In the genomic region with DNA sequence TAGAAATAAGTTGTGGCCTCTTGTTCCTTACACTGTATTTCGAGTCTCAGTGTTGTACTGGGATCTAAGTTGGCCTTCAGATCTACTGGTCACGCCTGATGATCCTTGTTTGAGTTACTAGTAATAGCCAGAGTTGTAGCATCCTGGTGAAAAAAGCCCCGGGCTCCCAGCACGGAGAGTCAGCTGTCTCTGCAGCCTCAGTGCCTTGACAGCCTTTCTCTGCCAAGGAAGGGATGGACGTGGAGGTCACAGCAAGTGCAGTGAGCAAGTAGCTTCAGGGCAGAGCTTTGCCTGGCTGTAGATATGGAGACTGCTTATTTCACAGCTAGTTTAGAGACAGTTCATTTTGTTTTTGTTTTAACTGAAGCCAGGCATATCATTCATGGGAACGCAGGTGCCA, we compare ENCODE assay signal across 16 mouse cellular contexts. TPM values are rescaled to one million over a fixed set of nuclear protein-coding genes. Genes with fewer than 3 reads are reported as not detected.
DNase-seq lines count a peak whose midpoint lies in the region; ATAC-seq and TF ChIP-seq lines count a peak whose summit lies in the region.
"Had no signal": no experiment of that assay in that cellular context is flagged by ENCODE, and none has a peak within 500 bp of the region (broad histone marks: within the 10 kb centered on the region; RNA-seq: fewer than 3 reads in every experiment).

No protein-coding gene starts in this region.

- no peaks in the 10 kb centered on the region for H3K36me3 ChIP-seq in heart, postnatal 0 days (replicated peaks; ENCODE audit: control insufficient read depth, insufficient read depth, low read length)
- H3K36me3 ChIP-seq in neural tube, embryonic 13.5 days = no peaks in the 10 kb centered on the region
- H3K36me3 ChIP-seq in myocyte (ENCODE audit: control insufficient read depth, insufficient read depth) = no peaks in the 10 kb centered on the region
- H3K36me3 ChIP-seq: embryonic facial prominence, embryonic 12.5 days; limb, embryonic 13.5 days had no signal

- no peak for TF ChIP-seq POLR2A in myocyte (IDR thresholded peaks at IDR 0.05; ENCODE audit: insufficient read length, low read depth)

- WGBS in heart, postnatal 0 days = 55% methylated on average over 6 of the region's 6 CpGs
- WGBS in neural tube, embryonic 13.5 days = 69% methylated on average over 6 of the region's 6 CpGs

- no peak for TF ChIP-seq EP300 in heart, postnatal 0 days (IDR thresholded peaks at IDR 0.05; ENCODE audit: low read depth)

- H3K4me2 ChIP-seq in heart, postnatal 0 days (ENCODE audit: low read depth, low read length) = no peak overlapping the region
- no peak overlapping the region for H3K4me2 ChIP-seq in neural tube, embryonic 13.5 days
- H3K4me2 ChIP-seq in myocyte (ENCODE audit: low read depth) = peak overlapping the region; percentile 36
- H3K4me2 ChIP-seq: embryonic facial prominence, embryonic 12.5 days; limb, embryonic 13.5 days had no signal

- TF ChIP-seq CTCF in heart, postnatal 0 days (IDR thresholded peaks at IDR 0.05; ENCODE audit: low read depth) = no peak
- no peak for TF ChIP-seq CTCF in gastrocnemius, adult 2 months (IDR thresholded peaks at IDR 0.05)

- peaks cover 35% of the 10 kb centered on the region for H3K4me1 ChIP-seq in heart, postnatal 0 days (ENCODE audit: control insufficient read depth, insufficient read depth)
- peaks cover 31% of the 10 kb centered on the region for H3K4me1 ChIP-seq in neural tube, embryonic 13.5 days (replicated peaks)

- intact Hi-C loops in gastrocnemius, adult 2 months (cut with DNase I) = no loop called here

- H3K27me3 ChIP-seq in heart, postnatal 0 days (ENCODE audit: control insufficient read depth, insufficient read depth, low read length) = no peaks in the 10 kb centered on the region
- no peaks in the 10 kb centered on the region for H3K27me3 ChIP-seq in neural tube, embryonic 13.5 days
- H3K27me3 ChIP-seq in myocyte (ENCODE audit: control insufficient read depth, insufficient read depth, insufficient read length) = no peaks in the 10 kb centered on the region
- H3K27me3 ChIP-seq: CH12.LX; embryonic facial prominence, embryonic 12.5 days; limb, embryonic 13.5 days had no signal

- H3ac ChIP-seq in myocyte (ENCODE audit: control insufficient read depth, insufficient read length) = no peak overlapping the region

- no peaks in the 10 kb centered on the region for H3K9me3 ChIP-seq in heart, postnatal 0 days (replicated peaks; ENCODE audit: control insufficient read depth, low read length)
- H3K9me3 ChIP-seq in neural tube, embryonic 13.5 days = no peaks in the 10 kb centered on the region
- H3K9me3 ChIP-seq: embryonic facial prominence, embryonic 12.5 days; forebrain, embryonic 10.5 days; limb, embryonic 13.5 days had no signal

- no peak for DNase-seq in heart, postnatal 0 days (ENCODE audit: low spot score)
- no peak for DNase-seq in heart, adult 8-10 months (ENCODE audit: low spot score)
- no peak for DNase-seq in neural tube, embryonic 10.5 days (ENCODE audit: extremely low spot score, low spot score)
- peak; percentile 68 for DNase-seq in gastrocnemius, adult 2 months
- DNase-seq: kidney, adult 11 months; kidney, postnatal 4 days; lung, adult 18-20 months; lung, postnatal 4 days had no signal

- no peak overlapping the region for H3K9ac ChIP-seq in heart, postnatal 0 days (replicated peaks; ENCODE audit: low read depth, low read length)
- no peak overlapping the region for H3K9ac ChIP-seq in neural tube, embryonic 13.5 days
- H3K9ac ChIP-seq: embryonic facial prominence, embryonic 12.5 days; limb, embryonic 13.5 days had no signal

- no peak overlapping the region for H3K4me3 ChIP-seq in heart, postnatal 0 days (ENCODE audit: low read depth, low read length)
- H3K4me3 ChIP-seq in neural tube, embryonic 13.5 days = no peak overlapping the region
- H3K4me3 ChIP-seq in gastrocnemius, adult 2 months = peak overlapping the region; percentile 52
- H3K4me3 ChIP-seq in myocyte = no peak overlapping the region
- H3K4me3 ChIP-seq: embryonic facial prominence, embryonic 12.5 days; forebrain, embryonic 10.5 days; limb, embryonic 13.5 days had no signal

- peaks cover 83% of the 10 kb centered on the region for H3K79me2 ChIP-seq in myocyte (ENCODE audit: control insufficient read depth, insufficient read depth)

- no peak for ATAC-seq in heart, postnatal 0 days (ENCODE audit: insufficient read depth, low read depth)
- no peak for ATAC-seq in neural tube, embryonic 13.5 days (ENCODE audit: low read depth)
- ATAC-seq in megakaryocyte-erythroid progenitor cell, adult 5-6 weeks (replicated peaks; ENCODE audit: low FRiP score, low TSS enrichment, poor library complexity, severe bottlenecking) = no peak
- ATAC-seq: midbrain, embryonic 16.5 days had no signal

- H3K27ac ChIP-seq in heart, postnatal 0 days (ENCODE audit: low read depth) = peak overlapping the region; percentile 51
- peak overlapping the region; percentile 24; the same call in 1 of the 2 replicates for H3K27ac ChIP-seq in neural tube, embryonic 13.5 days (replicated peaks)
- H3K27ac ChIP-seq in gastrocnemius, adult 2 months = peak overlapping the region; percentile 92
- H3K27ac ChIP-seq: embryonic facial prominence, embryonic 12.5 days; forebrain, embryonic 10.5 days; limb, embryonic 13.5 days had no signal

TF ChIP-seq in myocyte, 11 proteins besides CTCF, POLR2A, EP300 and RAD21:
- TF ChIP-seq MYOG (IDR thresholded peaks at IDR 0.05; ENCODE audit: control insufficient read depth in 1 of 3, insufficient read depth in 1 of 3, insufficient read length in 2 of 3, low read depth in 2 of 3) = peak in 2 of 3 experiments; percentile 63 to 78
- peak; percentile 49 to 85 (median 74) for TF ChIP-seq MYOD1 (IDR thresholded peaks at IDR 0.05; ENCODE audit: control insufficient read depth in 1 of 3, insufficient read length in 2 of 3, low read depth in 2 of 3)
- no peak for TF ChIP-seq TCF3 (IDR thresholded peaks at IDR 0.05; ENCODE audit: insufficient read length, low read depth)

RNA-seq across cellular contexts. Expression of gene Clasp1, which starts 56.6 kb away (rescaled TPM):
- total RNA-seq in heart, postnatal 0 days (2014; rRNA removed; ENCODE audit: low replicate concordance) = 297 and 366 TPM in 2 replicates
- 75.8 and 106 TPM in 2 replicates for polyA plus RNA-seq in heart, postnatal 0 days (2015; fragmentation: Nextera tagmentation; extraction: Ambion mirVana)
- 100 to 1,000 TPM; 339 to 450 (median 397) TPM for total RNA-seq in heart, adult 8-10 months (2022)
- 103 and 107 TPM in 2 replicates for polyA plus RNA-seq in neural tube, embryonic 13.5 days (2015; fragmentation: Nextera tagmentation; extraction: Ambion mirVana)
- total RNA-seq in gastrocnemius, adult 2 months (2021) = 10 to 100 TPM; 45.9 to 50.5 TPM
- polyA plus RNA-seq in myocyte (2012; fragmentation: generic; extraction: Trizol) = 31.1 TPM
- 92.6 and 101 TPM in 2 replicates for total RNA-seq in megakaryocyte-erythroid progenitor cell, adult 5-6 weeks (2014; fragmentation: Nextera tagmentation)
- 55.3 and 57.6 TPM in 2 replicates for total RNA-seq in megakaryocyte-erythroid progenitor cell, adult 5-6 weeks (2017)

Comparison
In these comparisons a context has a peak if more than half of its experiments do, and no peak if none do; other contexts are left out.
1. H3K27ac ChIP-seq: peak in every context shown above with its lines; median percentile 92 in gastrocnemius, adult 2 months; 51 in heart, postnatal 0 days; 24 in neural tube, embryonic 13.5 days.